Mouse (Mus musculus): ENCODE data around the gene Hoxb5. TPM values are rescaled to one million over a fixed set of nuclear protein-coding genes. Genes with fewer than 3 reads are reported as not detected.
A peak's percentile ranks its signal among the peaks of the same experiment; 100 is the strongest.

The Hoxb5 gene
- 0.18 and 0.22 TPM in 2 replicates for polyA plus RNA-seq (2012; rRNA removed)

DNA sequence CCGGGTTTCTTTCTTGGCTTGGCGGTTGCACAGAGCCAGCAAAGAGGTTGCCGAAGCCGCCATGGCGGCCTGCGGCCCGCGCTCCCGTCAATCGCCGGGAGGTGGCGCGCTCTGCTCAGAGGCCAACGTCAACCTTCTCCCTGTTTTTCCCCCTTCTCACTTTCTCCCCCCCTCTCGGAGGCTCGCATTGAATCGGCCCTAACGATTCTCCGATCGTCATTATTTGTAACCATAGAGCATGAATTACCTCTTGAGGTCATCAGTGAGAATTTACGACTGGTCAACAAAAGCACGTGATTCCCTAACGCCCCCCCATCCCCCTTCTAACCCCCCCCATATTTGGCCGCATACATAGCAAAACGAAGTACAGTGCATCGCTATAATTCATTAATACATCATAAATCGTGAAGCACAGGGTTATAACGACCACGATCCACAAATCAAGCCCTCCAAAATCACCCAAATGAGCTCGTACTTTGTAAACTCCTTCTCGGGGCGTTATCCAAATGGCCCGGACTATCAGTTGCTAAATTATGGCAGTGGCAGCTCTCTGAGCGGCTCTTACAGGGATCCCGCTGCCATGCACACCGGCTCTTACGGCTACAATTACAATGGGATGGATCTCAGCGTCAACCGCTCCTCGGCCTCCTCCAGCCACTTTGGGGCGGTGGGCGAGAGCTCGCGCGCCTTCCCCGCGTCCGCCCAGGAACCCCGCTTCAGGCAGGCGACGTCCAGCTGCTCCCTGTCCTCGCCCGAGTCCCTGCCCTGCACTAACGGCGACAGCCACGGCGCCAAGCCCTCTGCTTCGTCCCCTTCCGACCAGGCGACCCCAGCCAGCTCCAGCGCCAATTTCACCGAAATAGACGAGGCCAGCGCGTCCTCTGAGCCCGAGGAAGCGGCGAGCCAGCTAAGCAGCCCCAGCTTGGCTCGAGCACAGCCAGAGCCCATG is at the start of gene Hoxb5:
Gene Hoxb5 (plus strand): TSS at position 186 of the 949 bp plus-strand sequence.
- Histone ChIP-seq H3K36me3 (ENCODE audit: control insufficient read depth, insufficient read depth, low read length) (no peaks in the 10 kb centered on the region), H3K4me3 (ENCODE audit: control insufficient read depth, insufficient read depth, low read length) (no peak within 1 kb of the TSS), H3K27ac (ENCODE audit: control insufficient read depth, insufficient read depth, low read length) (no peak within 1 kb of the TSS), H3K4me1 (replicated peaks; ENCODE audit: control insufficient read depth, insufficient read depth, low read length) (no peaks in the 10 kb centered on the region; the same call in 1 of the 2 replicates), H3K27me3 (ENCODE audit: control insufficient read depth, insufficient read depth, low read length) (peaks cover 15% of the 10 kb centered on the region)
- 2% methylated on average over 69 of the region's 69 CpGs for WGBS
- peak; percentile 65 for DNase-seq
- TF ChIP-seq CTCF (IDR thresholded peaks at IDR 0.05; ENCODE audit: borderline replicate concordance, control insufficient read depth, extremely low read depth, insufficient read depth, low read length, poor library complexity) (peak; percentile 80), POLR2A (IDR thresholded peaks at IDR 0.05; ENCODE audit: control insufficient read depth, extremely low read depth, insufficient read depth, low read length, poor library complexity) (no peak)

DNA sequence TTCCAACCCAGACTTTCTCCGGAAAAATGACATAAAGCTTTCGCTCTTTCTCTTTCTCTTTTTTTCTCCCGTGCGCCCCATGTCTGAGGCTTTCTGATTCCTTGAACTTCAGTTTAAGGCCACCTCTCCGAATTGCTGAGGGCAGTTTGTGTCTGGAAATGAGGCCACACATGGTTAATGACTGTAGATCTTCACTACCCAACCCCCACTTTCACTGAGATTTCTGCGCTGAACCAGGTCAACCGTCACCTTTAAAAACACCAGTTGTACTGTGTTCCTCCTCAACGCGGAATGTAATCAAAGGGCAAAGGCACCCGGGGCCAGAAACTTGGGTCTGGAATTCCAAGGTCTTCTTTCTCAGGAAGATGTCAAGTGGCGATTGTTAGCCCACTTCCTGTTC is 48.9 kb upstream of the Hoxb5 start:
- H3K27me3 ChIP-seq (ENCODE audit: control insufficient read depth, insufficient read depth, low read length): peaks cover 37% of the 10 kb centered on the region
- no peak overlapping the region for H3K4me3 ChIP-seq (ENCODE audit: control insufficient read depth, insufficient read depth, low read length)
- no peak overlapping the region for H3K27ac ChIP-seq (ENCODE audit: control insufficient read depth, insufficient read depth, low read length)
- H3K36me3 ChIP-seq (ENCODE audit: control insufficient read depth, insufficient read depth, low read length): no peaks in the 10 kb centered on the region
- H3K4me1 ChIP-seq (replicated peaks; ENCODE audit: control insufficient read depth, insufficient read depth, low read length): no peaks in the 10 kb centered on the region
- no peak for DNase-seq
- 9% methylated on average over 11 of the region's 11 CpGs for WGBS
- TF ChIP-seq CTCF (IDR thresholded peaks at IDR 0.05; ENCODE audit: borderline replicate concordance, control insufficient read depth, extremely low read depth, insufficient read depth, low read length, poor library complexity) (no peak), POLR2A (IDR thresholded peaks at IDR 0.05; ENCODE audit: control insufficient read depth, extremely low read depth, insufficient read depth, low read length, poor library complexity) (no peak)

DNA sequence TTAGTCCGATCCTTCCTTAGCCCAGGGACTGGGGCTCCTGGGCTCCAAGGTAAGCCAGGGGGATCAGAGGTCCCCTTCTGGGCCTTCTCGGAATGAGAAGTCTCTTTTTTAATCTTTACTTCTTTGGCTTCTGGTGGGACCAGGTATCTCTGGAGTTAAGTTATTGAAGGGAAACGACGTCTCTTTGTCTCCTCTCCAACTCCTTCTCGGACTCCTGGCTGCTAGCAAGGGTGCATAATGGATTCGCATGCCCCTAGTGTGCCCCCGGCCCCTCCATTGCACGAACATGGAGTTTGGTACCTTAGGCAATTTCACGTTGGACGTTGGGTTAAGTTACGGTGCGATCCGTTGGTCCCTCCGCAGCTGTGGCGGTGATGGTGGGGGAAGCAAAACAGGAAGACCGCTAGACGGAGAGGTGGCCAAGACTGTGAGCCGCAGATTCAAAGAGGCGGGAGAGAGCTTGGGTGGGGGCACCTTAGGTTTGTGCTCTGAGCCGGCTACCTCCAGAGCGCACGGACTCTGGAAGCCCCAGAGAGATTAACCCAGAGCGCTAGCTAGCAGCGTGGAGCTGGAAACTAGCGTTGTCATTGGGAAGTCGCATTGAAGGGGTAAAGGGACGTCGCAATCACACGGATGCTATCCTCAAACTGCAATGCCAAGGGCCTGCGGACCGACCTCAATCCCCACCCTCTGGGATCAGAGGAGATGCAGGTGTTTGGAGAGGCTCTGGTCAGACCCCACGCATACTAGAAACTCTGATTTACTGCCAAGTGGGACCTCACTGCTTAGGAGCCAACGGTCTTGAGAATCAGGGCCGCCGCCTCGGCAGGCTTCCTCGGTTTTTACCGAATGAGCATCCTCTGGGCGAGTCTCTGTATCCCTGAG is 47.8 kb upstream of the Hoxb5 start:
- no peaks in the 10 kb centered on the region for H3K36me3 ChIP-seq (ENCODE audit: control insufficient read depth, insufficient read depth, low read length)

DNA sequence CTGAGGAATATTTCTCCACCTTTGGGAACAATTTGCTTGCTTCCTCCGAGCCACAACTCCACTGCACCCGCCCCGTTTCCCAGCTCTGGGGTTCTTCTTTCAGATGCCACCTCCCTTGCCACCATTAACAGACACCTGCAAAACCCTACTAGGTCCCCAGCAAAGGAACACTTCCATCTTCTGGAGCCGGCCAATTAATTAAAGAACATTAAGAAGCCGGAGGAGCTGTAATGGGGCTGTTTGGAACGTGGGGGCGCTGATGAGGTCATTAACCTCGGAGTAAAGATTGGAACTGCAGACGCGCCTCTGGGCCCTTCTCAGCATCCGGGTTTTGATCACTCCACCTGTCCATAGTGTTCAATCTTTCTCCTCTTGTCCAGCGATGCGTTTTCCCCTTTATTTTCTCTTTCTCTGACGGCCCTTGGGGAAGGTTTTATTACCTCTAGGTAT is 47.1 kb upstream of the Hoxb5 start:
- no peak overlapping the region for H3K4me3 ChIP-seq (ENCODE audit: control insufficient read depth, insufficient read depth, low read length)
- H3K27me3 ChIP-seq (ENCODE audit: control insufficient read depth, insufficient read depth, low read length): peaks cover 31% of the 10 kb centered on the region
- H3K4me1 ChIP-seq (replicated peaks; ENCODE audit: control insufficient read depth, insufficient read depth, low read length): no peaks in the 10 kb centered on the region
- no peak overlapping the region for H3K27ac ChIP-seq (ENCODE audit: control insufficient read depth, insufficient read depth, low read length)
- WGBS: 21% methylated on average over 14 of the region's 14 CpGs
- no peak for TF ChIP-seq POLR2A (IDR thresholded peaks at IDR 0.05; ENCODE audit: control insufficient read depth, extremely low read depth, insufficient read depth, low read length, poor library complexity)
- no peak for TF ChIP-seq CTCF (IDR thresholded peaks at IDR 0.05; ENCODE audit: borderline replicate concordance, control insufficient read depth, extremely low read depth, insufficient read depth, low read length, poor library complexity)
- H3K36me3 ChIP-seq (ENCODE audit: control insufficient read depth, insufficient read depth, low read length): no peaks in the 10 kb centered on the region
- no peak for DNase-seq

More for the DNA sequence above, 47.8 kb upstream of the Hoxb5 start:
- no peak for DNase-seq
- 7% methylated on average over 39 of the region's 39 CpGs for WGBS
- Histone ChIP-seq H3K4me3 (ENCODE audit: control insufficient read depth, insufficient read depth, low read length) (no peak overlapping the region), H3K27me3 (ENCODE audit: control insufficient read depth, insufficient read depth, low read length) (peaks cover 34% of the 10 kb centered on the region), H3K4me1 (replicated peaks; ENCODE audit: control insufficient read depth, insufficient read depth, low read length) (no peaks in the 10 kb centered on the region), H3K27ac (ENCODE audit: control insufficient read depth, insufficient read depth, low read length) (no peak overlapping the region)
- TF ChIP-seq POLR2A (IDR thresholded peaks at IDR 0.05; ENCODE audit: control insufficient read depth, extremely low read depth, insufficient read depth, low read length, poor library complexity) (no peak), CTCF (IDR thresholded peaks at IDR 0.05; ENCODE audit: borderline replicate concordance, control insufficient read depth, extremely low read depth, insufficient read depth, low read length, poor library complexity) (no peak)

DNA sequence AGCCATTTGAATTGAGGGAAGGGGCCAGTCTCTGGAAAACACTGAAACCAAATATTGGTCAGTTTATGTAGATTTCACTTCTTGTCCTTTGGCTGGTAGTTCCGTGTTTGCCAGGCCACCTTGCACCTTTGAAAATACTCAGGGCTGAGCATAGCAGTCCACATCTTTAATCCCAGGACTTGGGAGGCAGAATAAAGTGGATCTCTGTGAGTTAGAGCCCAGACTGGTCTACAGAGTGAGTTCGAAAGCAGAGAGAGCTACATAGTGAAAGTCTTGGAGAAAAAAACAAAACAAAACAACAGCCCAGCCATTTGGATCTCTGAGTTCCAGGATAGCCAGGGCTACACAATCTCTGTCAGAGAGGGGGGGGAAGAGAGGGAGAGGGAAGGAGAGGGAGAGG is 46.0 kb upstream of the Hoxb5 start:
- no peak for DNase-seq
- H3K36me3 ChIP-seq (ENCODE audit: control insufficient read depth, insufficient read depth, low read length): no peaks in the 10 kb centered on the region
- H3K4me1 ChIP-seq (replicated peaks; ENCODE audit: control insufficient read depth, insufficient read depth, low read length): no peaks in the 10 kb centered on the region
- no peak overlapping the region for H3K27ac ChIP-seq (ENCODE audit: control insufficient read depth, insufficient read depth, low read length)
- peaks cover 26% of the 10 kb centered on the region for H3K27me3 ChIP-seq (ENCODE audit: control insufficient read depth, insufficient read depth, low read length)
- H3K4me3 ChIP-seq (ENCODE audit: control insufficient read depth, insufficient read depth, low read length): no peak overlapping the region
- TF ChIP-seq POLR2A (IDR thresholded peaks at IDR 0.05; ENCODE audit: control insufficient read depth, extremely low read depth, insufficient read depth, low read length, poor library complexity) (no peak), CTCF (IDR thresholded peaks at IDR 0.05; ENCODE audit: borderline replicate concordance, control insufficient read depth, extremely low read depth, insufficient read depth, low read length, poor library complexity) (no peak)
- 77% methylated on average over 2 of the region's 2 CpGs for WGBS

DNA sequence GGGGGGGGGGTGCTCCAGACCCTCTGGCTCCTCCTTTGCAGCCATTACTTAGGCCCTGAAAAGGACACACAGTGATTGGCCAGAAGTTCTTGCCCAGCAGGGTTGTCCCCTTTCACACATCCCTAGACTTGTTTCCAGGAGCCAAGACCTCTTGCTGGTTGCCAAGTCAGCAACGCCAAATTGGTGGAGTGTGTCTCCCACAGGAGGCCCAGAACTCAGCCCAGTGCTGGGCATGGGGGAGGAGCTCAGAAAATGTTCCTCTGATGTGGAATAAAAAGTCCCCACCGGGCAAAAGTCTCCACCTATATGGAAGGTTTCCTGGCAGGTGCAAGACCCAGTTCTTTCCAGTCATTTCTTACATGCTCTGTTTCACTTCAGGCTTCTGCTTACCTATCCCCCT is 44.1 kb upstream of the Hoxb5 start:
- no peak for DNase-seq
- Histone ChIP-seq H3K27ac (ENCODE audit: control insufficient read depth, insufficient read depth, low read length) (no peak overlapping the region), H3K27me3 (ENCODE audit: control insufficient read depth, insufficient read depth, low read length) (peaks cover 20% of the 10 kb centered on the region), H3K4me1 (replicated peaks; ENCODE audit: control insufficient read depth, insufficient read depth, low read length) (no peaks in the 10 kb centered on the region), H3K4me3 (ENCODE audit: control insufficient read depth, insufficient read depth, low read length) (no peak overlapping the region), H3K36me3 (ENCODE audit: control insufficient read depth, insufficient read depth, low read length) (no peaks in the 10 kb centered on the region)
- WGBS: 60% methylated on average over 2 of the region's 2 CpGs
- TF ChIP-seq CTCF (IDR thresholded peaks at IDR 0.05; ENCODE audit: borderline replicate concordance, control insufficient read depth, extremely low read depth, insufficient read depth, low read length, poor library complexity) (no peak), POLR2A (IDR thresholded peaks at IDR 0.05; ENCODE audit: control insufficient read depth, extremely low read depth, insufficient read depth, low read length, poor library complexity) (no peak)
